Mouse (Mus musculus) lung, postnatal 0 days (tissue): ENCODE results near the gene Dscam. TPM values are rescaled to one million over a fixed set of nuclear protein-coding genes. Genes with fewer than 3 reads are reported as not detected.

Experiments used
- ATAC-seq: fragments of 200-750 bp; cut with Nextera tagmentation; 2 replicates; pipeline ENCODE4 v1.8.0; 2017; ENCODE audit warnings: moderate library complexity
- DNase-seq: peaks from one replicate; pipeline ENCODE4 v3.0.0-alpha.2; 2016; ENCODE audit warnings: low spot score
- H3K27ac ChIP-seq: fragments of 300-500 bp; sonication (generic); 2 replicates; pipeline ENCODE4 v1.5.1; 2014; ENCODE audit warnings: antibody characterized with exemption, mild to moderate bottlenecking, low read length, mixed read lengths
- H3K27me3 ChIP-seq: fragments of 300-500 bp; sonication (generic); replicated peaks from 2 replicates; pipeline ENCODE4 v1.6.1; 2014; ENCODE audit warnings: low read length, mixed read lengths; ENCODE audit not compliant: insufficient read depth
- H3K36me3 ChIP-seq: fragments of 300-500 bp; sonication (generic); 2 replicates; pipeline ENCODE4 v1.6.1; 2014; ENCODE audit warnings: low read length, mixed read lengths; ENCODE audit not compliant: insufficient read depth
- H3K4me1 ChIP-seq: fragments of 300-500 bp; sonication (generic); 2 replicates; pipeline ENCODE4 v1.6.1; 2014; ENCODE audit warnings: antibody characterized with exemption, low read depth, low read length, mixed read lengths; ENCODE audit not compliant: insufficient read depth
- H3K4me2 ChIP-seq: fragments of 300-500 bp; sonication (generic); replicated peaks from 2 replicates; pipeline ENCODE4 v1.6.1; 2014; ENCODE audit warnings: low read depth, mild to moderate bottlenecking, low read length, moderate library complexity, mixed read lengths
- H3K4me3 ChIP-seq: fragments of 300-500 bp; sonication (generic); 2 replicates; pipeline ENCODE4 v1.5.1; 2014; ENCODE audit warnings: low read depth, low read length
- H3K9ac ChIP-seq: fragments of 300-500 bp; sonication (generic); replicated peaks from 2 replicates; pipeline ENCODE4 v1.6.1; 2014; ENCODE audit warnings: low read depth, mild to moderate bottlenecking
- H3K9me3 ChIP-seq: fragments of 300-500 bp; sonication (generic); 2 replicates; pipeline ENCODE4 v1.6.1; 2016; ENCODE audit warnings: low read length, mixed read lengths
- CTCF ChIP-seq: IDR thresholded peaks from 2 replicates; pipeline ENCODE4 v1.5.1; 2016; ENCODE audit warnings: antibody characterized with exemption, mild to moderate bottlenecking
- EP300 ChIP-seq: IDR thresholded peaks from 2 replicates; pipeline ENCODE4 v1.6.1; 2016; ENCODE audit warnings: antibody characterized with exemption, mild to moderate bottlenecking, control low read depth
- WGBS: fragments of 180-500 bp; shearing (Covaris S2); extraction: QIAGEN DNeasy Blood & Tissue Kit; methylation state at CpG from one replicate; pipeline ENCODE4 v1.1.7; 2014; 5-methylcytosine and 5-hydroxymethylcytosine counted together
- polyA plus RNA-seq: library from polyadenylated mRNA; unstranded; fragments of >200 nt; fragmentation: Nextera tagmentation; extraction: Ambion mirVana; gene quantifications from 2 replicates; pipeline ENCODE4 v1.2.1, GENCODE M21; 2015

Gene Dscam
- polyA plus RNA-seq, 1 experiment from 2014 or later: not detected

- ATAC-seq (no peak), DNase-seq (no peak)
- Histone ChIP-seq H3K27me3 (no peaks in the 10 kb centered on the region), H3K9me3 (no peaks in the 10 kb centered on the region), H3K4me1 (no peaks in the 10 kb centered on the region), H3K27ac (no peak overlapping the region), H3K4me3 (no peak overlapping the region), H3K36me3 (no peaks in the 10 kb centered on the region), H3K9ac (no peak overlapping the region), H3K4me2 (no peak overlapping the region)
- 77% methylated on average over 3 of the region's 3 CpGs for WGBS
- TF ChIP-seq CTCF (no peak), EP300 (no peak)
Measured at GRCm38 (mm10) chr16:97033540-97034058, 137.0 kb downstream of the Dscam start.

- no peak overlapping the region for H3K27ac ChIP-seq
- no peaks in the 10 kb centered on the region for H3K9me3 ChIP-seq
- no peak for DNase-seq
- H3K4me1 ChIP-seq: no peaks in the 10 kb centered on the region
- H3K36me3 ChIP-seq: no peaks in the 10 kb centered on the region
- TF ChIP-seq EP300: no peak
- TF ChIP-seq CTCF: no peak
- no peak overlapping the region for H3K4me2 ChIP-seq
- ATAC-seq: no peak
- H3K9ac ChIP-seq: no peak overlapping the region
- H3K4me3 ChIP-seq: no peak overlapping the region
- no peaks in the 10 kb centered on the region for H3K27me3 ChIP-seq
- 57% methylated on average over 1 of the region's 1 CpGs for WGBS
Measured at GRCm38 (mm10) chr16:97027701-97028100, 142.9 kb downstream of the Dscam start.

- DNase-seq: no peak
- Histone ChIP-seq H3K9me3 (no peaks in the 10 kb centered on the region), H3K36me3 (no peaks in the 10 kb centered on the region), H3K27ac (no peak overlapping the region), H3K4me3 (no peak overlapping the region), H3K4me2 (no peak overlapping the region), H3K27me3 (no peaks in the 10 kb centered on the region), H3K4me1 (no peaks in the 10 kb centered on the region), H3K9ac (no peak overlapping the region)
- no peak for ATAC-seq
- WGBS: 86% methylated on average over 5 of the region's 5 CpGs
- TF ChIP-seq EP300 (no peak), CTCF (no peak)
Measured at GRCm38 (mm10) chr16:97026803-97027202, 143.7 kb downstream of the Dscam start.

- H3K4me2 ChIP-seq: no peak overlapping the region
- H3K27ac ChIP-seq: no peak overlapping the region
- no peaks in the 10 kb centered on the region for H3K9me3 ChIP-seq
- no peaks in the 10 kb centered on the region for H3K27me3 ChIP-seq
- 35% methylated on average over 4 of the region's 4 CpGs for WGBS
- no peaks in the 10 kb centered on the region for H3K4me1 ChIP-seq
- H3K4me3 ChIP-seq: no peak overlapping the region
- H3K36me3 ChIP-seq: no peaks in the 10 kb centered on the region
- no peak for DNase-seq
- TF ChIP-seq EP300 (no peak), CTCF (no peak)
- H3K9ac ChIP-seq: no peak overlapping the region
- no peak for ATAC-seq
Measured at GRCm38 (mm10) chr16:97024406-97024805, 146.1 kb downstream of the Dscam start.

GRCm38 (mm10) chr16:97021496-97021895, 149.1 kb downstream of the Dscam start:
- Histone ChIP-seq H3K36me3 (no peaks in the 10 kb centered on the region), H3K9ac (no peak overlapping the region), H3K4me1 (no peaks in the 10 kb centered on the region), H3K4me2 (no peak overlapping the region), H3K27ac (no peak overlapping the region), H3K27me3 (no peaks in the 10 kb centered on the region), H3K4me3 (no peak overlapping the region), H3K9me3 (no peaks in the 10 kb centered on the region)
- DNase-seq (no peak), ATAC-seq (no peak)
- TF ChIP-seq CTCF: no peak
- TF ChIP-seq EP300: no peak
- WGBS: 79% methylated on average over 6 of the region's 6 CpGs

- Histone ChIP-seq H3K4me3 (no peak overlapping the region), H3K27me3 (no peaks in the 10 kb centered on the region), H3K4me1 (no peaks in the 10 kb centered on the region), H3K4me2 (no peak overlapping the region), H3K27ac (no peak overlapping the region), H3K9me3 (no peaks in the 10 kb centered on the region), H3K36me3 (no peaks in the 10 kb centered on the region), H3K9ac (no peak overlapping the region)
- 61% methylated on average over 5 of the region's 5 CpGs for WGBS
- ATAC-seq: no peak
- DNase-seq: no peak
- TF ChIP-seq EP300: no peak
- TF ChIP-seq CTCF: no peak
Measured at GRCm38 (mm10) chr16:97018304-97018703, 152.2 kb downstream of the Dscam start.
